8 mouse cellular contexts compared by ENCODE assay signal in genomic region chr15:81235086-81235920, GRCm38 (mm10). TPM values are rescaled to one million over a fixed set of nuclear protein-coding genes. Genes with fewer than 3 reads are reported as not detected.
A peak's percentile ranks its signal among the peaks of the same experiment; 100 is the strongest.
DNase-seq lines count a peak whose midpoint lies in the region; ATAC-seq and TF ChIP-seq lines count a peak whose summit lies in the region.

TSS of gene Mchr1 (plus strand) at chr15:81235499.

- H3K4me2 ChIP-seq in intestine, embryonic 14.5 days (ENCODE audit: low read length): peak within 1 kb of the TSS; percentile 83

- WGBS in intestine, embryonic 14.5 days: 3% methylated on average over 25 of the region's 25 CpGs
- 7% methylated on average over 25 of the region's 25 CpGs for WGBS in small intestine, adult 2 months

- no peak within 1 kb of the TSS for H3K27ac ChIP-seq in intestine, embryonic 14.5 days (ENCODE audit: low read depth)
- no peak within 1 kb of the TSS for H3K27ac ChIP-seq in small intestine, adult 2 months (ENCODE audit: insufficient read depth, low read depth, low read length)

- TF ChIP-seq CTCF in small intestine, adult 2 months (IDR thresholded peaks at IDR 0.05; ENCODE audit: extremely low read depth, insufficient read length, insufficient replicate concordance, low read depth, low read length): no peak

- TF ChIP-seq POLR2A in small intestine, adult 2 months (IDR thresholded peaks at IDR 0.05; ENCODE audit: low read depth, low read length): no peak

- no peaks in the 10 kb centered on the region for H3K36me3 ChIP-seq in intestine, embryonic 14.5 days (ENCODE audit: control insufficient read depth, insufficient read depth, low read length)
- no peaks in the 10 kb centered on the region for H3K36me3 ChIP-seq in small intestine, adult 2 months (ENCODE audit: control insufficient read depth, insufficient read depth, low read length)

- peak within 1 kb of the TSS; percentile 39 for H3K4me3 ChIP-seq in intestine, embryonic 14.5 days (ENCODE audit: low read depth, low read length)
- H3K4me3 ChIP-seq in small intestine, adult 2 months (ENCODE audit: low read depth, low read length): peak within 1 kb of the TSS; percentile 53

- peak; percentile 58 for DNase-seq in adrenal gland, postnatal 10 days
- peak; percentile 45 to 47 for DNase-seq in cerebellum, postnatal 36 days
- DNase-seq in gastrocnemius, adult 18-20 months (ENCODE audit: low spot score): peak; percentile 49
- DNase-seq in intestine, embryonic 14.5 days (ENCODE audit: low spot score): peak; percentile 81
- peak; percentile 70 to 75 for DNase-seq in left cerebral cortex, postnatal 10 days (ENCODE audit: extremely low spot score in 1 of 2, low spot score in 2 of 2)
- DNase-seq in lung, postnatal 4 days: peak; percentile 62 to 76
- DNase-seq in thymus, adult 18-20 months: no peak

- peak within 1 kb of the TSS; percentile 25 for H3K9ac ChIP-seq in intestine, embryonic 14.5 days (ENCODE audit: low read length)

- H3K4me1 ChIP-seq in intestine, embryonic 14.5 days (replicated peaks; ENCODE audit: control insufficient read depth, insufficient read depth, low read length): peaks cover 4% of the 10 kb centered on the region; the same call in 1 of the 2 replicates
- peaks cover 6% of the 10 kb centered on the region; the same call in 1 of the 2 replicates for H3K4me1 ChIP-seq in small intestine, adult 2 months (ENCODE audit: control insufficient read depth, insufficient read depth, insufficient read length, low read length)

- no peaks in the 10 kb centered on the region for H3K9me3 ChIP-seq in intestine, embryonic 14.5 days (ENCODE audit: control insufficient read depth, low read length)

- peak; percentile 82 for ATAC-seq in intestine, embryonic 14.5 days (replicated peaks; ENCODE audit: low FRiP score, low TSS enrichment, low read depth)

- H3K27me3 ChIP-seq in intestine, embryonic 14.5 days (replicated peaks; ENCODE audit: control insufficient read depth, insufficient read depth, low read length): peaks cover 3% of the 10 kb centered on the region; the same call in 1 of the 2 replicates
- peaks cover 8% of the 10 kb centered on the region; the same call in 1 of the 2 replicates for H3K27me3 ChIP-seq in small intestine, adult 2 months (ENCODE audit: control insufficient read depth, insufficient read depth, low read length)

- intact Hi-C loops in left cerebral cortex, postnatal 10 days (cut with DNase I): loop anchor here (5.0 kb wide), 1 partner anchor 67 kb away; no protein-coding TSS in a partner anchor

RNA-seq across cellular contexts. Expression of gene Mchr1, which starts in this region (rescaled TPM):
- total RNA-seq in adrenal gland, postnatal 10 days (2021): under 1 TPM; 0.18 to 0.61 TPM
- 1 to 10 TPM; 1.5 to 3.3 TPM for total RNA-seq in gastrocnemius, adult 18-20 months (2021)
- polyA plus RNA-seq in intestine, embryonic 14.5 days (2014; fragmentation: Nextera tagmentation; extraction: Ambion mirVana): 1.0 and 1.2 TPM in 2 replicates
- 10 to 100 TPM; 12.9 to 16.9 TPM for total RNA-seq in left cerebral cortex, postnatal 10 days (2021)
- 0.32 and 0.71 TPM in 2 replicates for polyA plus RNA-seq in small intestine, adult 2 months (2012; rRNA removed)

Comparison
In these comparisons a context has a peak if more than half of its experiments do, and no peak if none do; other contexts are left out.
1. Peak in DNase-seq in adrenal gland, postnatal 10 days; RNA of the gene not detected or under 1 TPM.
2. DNase-seq: peak in cerebellum, postnatal 36 days (2 of 2), gastrocnemius, adult 18-20 months (single experiment), intestine, embryonic 14.5 days (single experiment), left cerebral cortex, postnatal 10 days (2 of 2) and lung, postnatal 4 days (2 of 2); none in thymus, adult 18-20 months (0 of 2).